Mouse (Mus musculus): ENCODE data around the gene Nhlrc2. TPM values are rescaled to one million over a fixed set of nuclear protein-coding genes. Genes with fewer than 3 reads are reported as not detected.

The Nhlrc2 gene
- polyA plus RNA-seq, 1 experiment from 2014 or later = 17.8 TPM

DNA sequence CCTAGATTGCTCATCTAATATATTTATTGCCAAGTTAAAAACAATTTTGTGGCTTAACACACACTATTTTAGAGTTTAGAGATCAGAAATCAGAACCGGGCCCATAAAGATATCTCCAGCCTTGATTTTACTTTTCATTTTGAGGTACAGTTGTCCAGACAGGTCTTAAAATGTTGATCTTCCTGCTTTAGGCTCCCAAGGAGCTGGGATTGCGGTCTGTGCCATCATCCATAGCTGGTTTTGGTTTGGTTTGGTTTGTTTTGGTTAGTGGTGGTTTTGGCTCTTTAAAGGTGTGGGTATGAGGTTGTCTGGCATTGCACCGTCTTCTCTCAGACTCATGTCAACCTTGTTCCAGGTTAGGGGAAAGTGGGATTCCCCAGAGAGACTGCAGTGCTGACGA is 103.2 kb downstream of the Nhlrc2 start:
- ATAC-seq (ENCODE audit: insufficient number of reproducible peaks, insufficient read depth, low FRiP score, low read depth) = no peak
- 0 out of 2 replicates have a peak, but pooled peaks cover 4% of the 10 kb centered on the region for H3K9me3 ChIP-seq (ENCODE audit: control insufficient read depth, low read length)
- 77% methylated on average over 4 of the region's 4 CpGs for WGBS

DNA sequence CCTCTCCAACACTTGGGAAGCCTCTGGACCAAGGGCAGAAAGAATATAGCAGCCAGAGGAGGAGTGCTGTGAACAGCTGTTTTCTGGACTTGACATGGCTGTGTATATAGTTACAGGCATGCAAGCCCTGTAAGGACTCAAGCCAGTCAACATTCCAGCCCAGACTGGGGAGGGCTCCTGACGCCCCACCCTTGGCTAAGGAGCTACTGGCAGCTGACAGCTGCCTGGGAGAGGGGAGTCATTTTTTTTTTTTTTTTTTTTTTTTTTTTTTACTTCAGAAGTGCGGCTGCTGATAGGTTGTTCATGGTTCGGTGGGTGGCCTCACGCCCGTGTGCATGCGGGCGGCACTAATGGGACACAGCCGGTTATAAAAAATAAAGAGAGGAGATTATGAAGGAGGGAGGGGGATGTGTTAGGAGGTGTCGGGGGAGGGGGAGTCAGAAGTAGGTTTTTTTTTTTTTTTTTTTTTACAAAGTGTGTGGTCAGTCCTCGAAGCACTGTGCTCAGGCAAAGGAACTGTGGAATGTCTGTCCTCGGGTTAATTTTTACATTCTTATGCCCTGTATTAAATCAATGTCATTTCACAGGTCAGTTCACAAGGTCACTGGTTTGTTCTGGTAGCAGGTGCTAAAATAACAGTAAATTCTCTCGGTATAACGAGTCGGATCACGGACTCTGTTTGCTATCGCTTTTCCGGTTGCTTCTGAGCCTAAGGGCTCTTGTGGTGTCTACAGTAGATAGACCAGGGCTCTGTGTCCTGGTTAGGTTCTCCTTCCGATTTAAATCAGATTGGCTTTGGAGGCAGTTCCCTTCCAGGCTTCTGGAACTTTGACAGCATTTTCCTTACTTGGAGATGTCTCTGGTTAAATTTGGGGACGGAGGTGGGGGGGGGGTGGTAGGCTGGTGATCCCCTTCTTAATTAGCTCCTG is 104.2 kb downstream of the Nhlrc2 start:
- peak overlapping the region in 1 of 2 experiments; percentile 14; a peak in 2 of 4 replicates for H3K4me3 ChIP-seq (ENCODE audit: control insufficient read depth in 1 of 2, insufficient read depth in 1 of 2, low read depth in 1 of 2, low read length in 2 of 2)
- H3K4me1 ChIP-seq (ENCODE audit: control insufficient read depth in 2 of 2, insufficient read depth in 2 of 2, low read length in 2 of 2) = peaks cover 11 to 16% of the 10 kb centered on the region in 2 experiments
- no peaks in the 10 kb centered on the region for H3K36me3 ChIP-seq (ENCODE audit: control insufficient read depth, insufficient read depth, low read length)
- peak overlapping the region; percentile 63 for H3K4me2 ChIP-seq (ENCODE audit: low read length)
- H3K27ac ChIP-seq (replicated peaks in 1 of 2; ENCODE audit: control insufficient read depth in 1 of 2, insufficient read depth in 1 of 2, low read depth in 2 of 2, low read length in 2 of 2) = 0 out of 4 replicates have a peak overlapping the region, but pooled peaks of 1 of the 2 experiments have one; percentile 39
- peak; percentile 20 for ATAC-seq (ENCODE audit: insufficient number of reproducible peaks, insufficient read depth, low FRiP score, low read depth)
- peak overlapping the region; percentile 47 for H3K9ac ChIP-seq (ENCODE audit: low read length)
- no peaks in the 10 kb centered on the region for H3K9me3 ChIP-seq (ENCODE audit: control insufficient read depth, low read length)
- H3K27me3 ChIP-seq (ENCODE audit: control insufficient read depth, insufficient read depth, low read length) = no peaks in the 10 kb centered on the region
- WGBS = 22% methylated on average over 19 of the region's 19 CpGs

More for the DNA sequence above, 103.2 kb downstream of the Nhlrc2 start:
- Histone ChIP-seq H3K36me3 (ENCODE audit: control insufficient read depth, insufficient read depth, low read length) (no peaks in the 10 kb centered on the region), H3K4me1 (ENCODE audit: control insufficient read depth in 2 of 2, insufficient read depth in 2 of 2, low read length in 2 of 2) (peaks cover 11 to 16% of the 10 kb centered on the region in 2 experiments), H3K4me3 (ENCODE audit: control insufficient read depth in 1 of 2, insufficient read depth in 1 of 2, low read depth in 1 of 2, low read length in 2 of 2) (no peak overlapping the region), H3K4me2 (ENCODE audit: low read length) (no peak overlapping the region), H3K27ac (replicated peaks in 1 of 2; ENCODE audit: control insufficient read depth in 1 of 2, insufficient read depth in 1 of 2, low read depth in 2 of 2, low read length in 2 of 2) (0 out of 4 replicates have a peak overlapping the region, but pooled peaks of 1 of the 2 experiments have one; percentile 31), H3K9ac (ENCODE audit: low read length) (no peak overlapping the region), H3K27me3 (ENCODE audit: control insufficient read depth, insufficient read depth, low read length) (no peaks in the 10 kb centered on the region)

Other genes starting within 250 kb of the Nhlrc2 start
- 35.6 and 40.3 TPM in 2 replicates for gene Nrap, start 158.2 kb upstream of the Nhlrc2 start, polyA plus RNA-seq (2014; fragmentation: Nextera tagmentation; extraction: Ambion mirVana)
- 28.6 and 32.3 TPM in 2 replicates for gene Casp7, start 151.1 kb upstream of the Nhlrc2 start, polyA plus RNA-seq (2014; fragmentation: Nextera tagmentation; extraction: Ambion mirVana)
- gene Plekhs1, start 86.6 kb upstream of the Nhlrc2 start, polyA plus RNA-seq (2014; fragmentation: Nextera tagmentation; extraction: Ambion mirVana) = 0.08 TPM in 1 of 2 replicates, not detected in the other
- 12.4 and 15.8 TPM in 2 replicates for gene Dclre1a, start within 50 bp of the Nhlrc2 start, polyA plus RNA-seq (2014; fragmentation: Nextera tagmentation; extraction: Ambion mirVana)
- gene Adrb1, start 173.9 kb downstream of the Nhlrc2 start, polyA plus RNA-seq (2014; fragmentation: Nextera tagmentation; extraction: Ambion mirVana) = 6.5 and 8.2 TPM in 2 replicates